22 mouse cellular contexts compared by ENCODE assay signal in genomic region chr2:127324456-127324855, GRCm38 (mm10). TPM values are rescaled to one million over a fixed set of nuclear protein-coding genes. Genes with fewer than 3 reads are reported as not detected.
"Had no signal": no experiment of that assay in that cellular context is flagged by ENCODE, and none has a peak within 500 bp of the region (broad histone marks: within the 10 kb centered on the region; RNA-seq: fewer than 3 reads in every experiment).

No protein-coding gene starts in this region.

- H3K4me1 ChIP-seq: limb, embryonic 12.5 days; midbrain, embryonic 15.5 days had no signal

- H3K4me2 ChIP-seq: kidney, embryonic 15.5 days; limb, embryonic 12.5 days; midbrain, embryonic 11.5 days; midbrain, embryonic 15.5 days had no signal

- H3K27me3 ChIP-seq: kidney, embryonic 15.5 days; limb, embryonic 12.5 days; midbrain, embryonic 15.5 days had no signal

- H3K9me3 ChIP-seq: kidney, embryonic 15.5 days; limb, embryonic 12.5 days; midbrain, embryonic 15.5 days had no signal

- H3K4me3 ChIP-seq: kidney, embryonic 15.5 days; limb, embryonic 12.5 days; midbrain, embryonic 15.5 days had no signal

- DNase-seq: kidney, adult 2 months; kidney, postnatal 36 days; layer of hippocampus, adult 9-11 months; layer of hippocampus, postnatal 36 days; liver; lung, adult 2 months; lung, postnatal 36 days; right cerebral cortex, postnatal 14 days; thymus, postnatal 4 days had no signal

- ATAC-seq: lung, postnatal 0 days; midbrain, embryonic 15.5 days had no signal

- H3K27ac ChIP-seq: kidney, embryonic 15.5 days; limb, embryonic 12.5 days; liver, embryonic 14.5 days; midbrain, embryonic 15.5 days; stomach, postnatal 0 days had no signal

- H3K9ac ChIP-seq: kidney, embryonic 15.5 days; limb, embryonic 12.5 days; liver, embryonic 14.5 days; midbrain, embryonic 15.5 days had no signal

- H3K36me3 ChIP-seq: kidney, embryonic 15.5 days; limb, embryonic 12.5 days; midbrain, embryonic 15.5 days had no signal

RNA-seq across cellular contexts. Expression of gene Astl, which starts 14.0 kb away (rescaled TPM):
- total RNA-seq: layer of hippocampus, adult 18-20 months; layer of hippocampus, postnatal 36 days; left cerebral cortex, adult 8-10 months; left cerebral cortex, postnatal 36 days had no signal
- polyA plus RNA-seq: kidney, adult 2 months; kidney, embryonic 15.5 days; limb, embryonic 12.5 days; liver, embryonic 14.5 days; lung, adult 2 months; lung, postnatal 0 days; midbrain, embryonic 11.5 days; midbrain, embryonic 15.5 days; neural tube, embryonic 14.5 days; stomach, postnatal 0 days had no signal

RNA-seq across cellular contexts. Expression of gene Adra2b, which starts 38.6 kb away (rescaled TPM):
- total RNA-seq: megakaryocyte progenitor cell, adult 5-6 weeks; monocyte, adult 5-6 weeks had no signal
